Mouse (Mus musculus) liver, adult 2 months (tissue): ENCODE measurements around the gene Zfp367. TPM values are rescaled to one million over a fixed set of nuclear protein-coding genes. Genes with fewer than 3 reads are reported as not detected.
A peak's percentile ranks its signal among the peaks of the same experiment; 100 is the strongest.

Experiments used
- DNase-seq: peaks from one replicate; pipeline ENCODE4 v3.0.0-alpha.2; 2011; ENCODE audit warnings: low read depth, low spot score; ENCODE audit errors: extremely low read depth
- H3K27ac ChIP-seq: fragments of 200-500 bp; replicated peaks from 2 replicates; pipeline ENCODE4 v1.5.1; 2012; ENCODE audit warnings: low read depth, mild to moderate bottlenecking, control low read depth, inconsistent platforms, low read length; ENCODE audit not compliant: insufficient read depth
- H3K27me3 ChIP-seq: fragments of 200-500 bp; 2 replicates; pipeline ENCODE4 v1.6.1; 2012; ENCODE audit warnings: mild to moderate bottlenecking, moderate library complexity, low read length, inconsistent platforms; ENCODE audit not compliant: control insufficient read depth, insufficient read depth
- H3K36me3 ChIP-seq: fragments of 200-500 bp; 2 replicates; pipeline ENCODE4 v1.6.1; 2012; ENCODE audit warnings: low read length, inconsistent platforms; ENCODE audit not compliant: control insufficient read depth, insufficient read depth
- H3K4me1 ChIP-seq: fragments of 200-500 bp; 2 replicates; pipeline ENCODE4 v1.6.1; 2011; ENCODE audit warnings: low read length; ENCODE audit not compliant: control insufficient read depth, insufficient read depth
- H3K4me3 ChIP-seq: fragments of 200-500 bp; 2 replicates; pipeline ENCODE4 v1.5.1; 2011; ENCODE audit warnings: low read depth, mild to moderate bottlenecking, control low read depth, low read length, moderate library complexity; ENCODE audit not compliant: insufficient read depth
- H3K79me2 ChIP-seq: fragments of 200-500 bp; 2 replicates; pipeline ENCODE4 v1.6.1; 2012; ENCODE audit warnings: inconsistent platforms, mild to moderate bottlenecking, low read length, moderate library complexity; ENCODE audit not compliant: control insufficient read depth, insufficient read depth
- H3K9ac ChIP-seq: fragments of 200-500 bp; 2 replicates; pipeline ENCODE4 v1.6.1; 2012; ENCODE audit warnings: low read depth, mild to moderate bottlenecking, control low read depth, inconsistent platforms, low read length
- CTCF ChIP-seq: fragments of 200-500 bp; IDR thresholded peaks from 2 replicates; pipeline ENCODE4 v1.5.1; 2011; ENCODE audit warnings: low read depth, low read length, control low read depth
- POLR2A ChIP-seq: fragments of 200-500 bp; IDR thresholded peaks from 2 replicates; pipeline ENCODE4 v1.6.1; 2011; ENCODE audit warnings: low read length, control low read depth; ENCODE audit not compliant: insufficient read depth; ENCODE audit errors: extremely low read depth
- WGBS: fragments of 180-500 bp; shearing (Covaris S2); methylation state at CpG from one replicate; pipeline ENCODE4 v1.1.7; 2018; 5-methylcytosine and 5-hydroxymethylcytosine counted together
- polyA plus RNA-seq: library from polyadenylated mRNA; depleted of rRNA; stranded (reverse); fragments of >200 nt; gene quantifications from 2 replicates; pipeline ENCODE4 v1.2.3, GENCODE M21; 2012
- total RNA-seq: library from RNA; depleted of rRNA; stranded (reverse); fragments of >200 nt; gene quantifications from 2 replicates; pipeline ENCODE4 v1.2.3, GENCODE M21; 2014

Zfp367 gene
- total and polyA plus RNA-seq, 2 experiments = 4.0 to 21.8 TPM

DNA sequence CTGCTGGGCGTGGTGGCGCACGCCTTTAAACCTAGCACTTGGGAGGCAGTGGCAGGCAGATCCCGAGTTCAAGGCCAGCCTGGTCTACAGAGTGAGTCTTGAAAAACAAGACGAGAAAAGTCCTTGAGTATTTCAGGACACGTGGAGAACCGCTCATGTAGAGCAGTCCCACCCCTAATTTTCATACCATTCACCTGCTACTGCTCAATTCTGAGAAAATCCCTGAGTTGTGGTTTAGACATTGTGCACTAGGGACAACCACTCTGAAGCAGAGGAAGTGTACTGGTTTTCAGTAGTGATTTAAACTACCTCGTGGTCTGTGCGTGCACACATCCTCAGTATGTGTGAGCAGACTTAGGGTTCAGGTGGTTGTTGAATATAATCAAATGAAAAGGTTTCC is 32.6 kb upstream of the Zfp367 start:
- peaks cover 11% of the 10 kb centered on the region for H3K36me3 ChIP-seq
- H3K4me3 ChIP-seq = no peak overlapping the region
- H3K79me2 ChIP-seq = no peaks in the 10 kb centered on the region
- WGBS = 92% methylated on average over 9 of the region's 9 CpGs
- no peak for DNase-seq
- H3K9ac ChIP-seq = no peak overlapping the region
- no peaks in the 10 kb centered on the region for H3K27me3 ChIP-seq
- TF ChIP-seq POLR2A = no peak
- TF ChIP-seq CTCF = no peak
- no peak overlapping the region for H3K27ac ChIP-seq
- peaks cover 24% of the 10 kb centered on the region for H3K4me1 ChIP-seq

DNA sequence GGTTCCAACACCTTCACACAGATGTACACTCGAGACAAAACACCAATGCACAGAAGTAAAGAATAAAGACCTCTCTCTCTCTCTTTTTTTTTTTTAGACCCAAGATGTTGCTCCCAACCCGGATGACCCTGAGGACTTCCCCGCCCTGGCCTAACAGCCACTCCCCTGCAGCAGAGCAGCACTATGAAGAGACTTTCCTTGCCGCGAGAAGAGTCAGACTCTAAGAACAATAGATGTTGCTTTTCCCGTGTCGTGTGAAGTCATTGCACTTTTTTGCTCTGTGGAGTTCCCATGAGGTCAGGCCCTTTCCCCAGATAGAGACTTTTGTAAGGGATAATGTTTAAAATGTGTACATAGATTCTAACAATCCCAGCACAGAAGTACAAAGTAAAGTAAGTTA is 32.2 kb upstream of the Zfp367 start:
- no peak overlapping the region for H3K9ac ChIP-seq
- no peak for DNase-seq
- H3K27me3 ChIP-seq = no peaks in the 10 kb centered on the region
- peaks cover 11% of the 10 kb centered on the region for H3K36me3 ChIP-seq
- 80% methylated on average over 7 of the region's 7 CpGs for WGBS
- H3K27ac ChIP-seq = no peak overlapping the region
- TF ChIP-seq CTCF (no peak), POLR2A (no peak)
- H3K4me1 ChIP-seq = peaks cover 24% of the 10 kb centered on the region
- H3K4me3 ChIP-seq = no peak overlapping the region
- H3K79me2 ChIP-seq = no peaks in the 10 kb centered on the region

DNA sequence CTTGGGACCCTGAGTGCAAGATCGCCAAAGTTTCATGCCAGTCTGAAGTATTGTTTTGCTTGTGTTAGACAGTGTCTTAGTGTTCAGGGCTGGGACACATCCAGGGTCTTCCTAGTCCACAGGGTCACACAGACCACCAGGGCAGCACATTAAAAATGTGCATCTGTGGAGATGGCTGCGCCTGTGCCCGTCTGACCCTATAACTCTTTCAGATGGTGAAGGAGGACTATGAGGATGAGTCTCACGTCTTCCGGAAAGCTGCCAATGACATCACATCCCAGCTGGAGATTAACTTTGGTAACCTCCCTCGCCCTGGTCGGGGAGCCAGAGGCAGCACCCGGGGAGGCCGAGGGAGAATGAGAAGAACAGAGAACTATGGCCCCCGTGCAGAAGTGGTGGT is 31.4 kb upstream of the Zfp367 start:
- Histone ChIP-seq H3K36me3 (peaks cover 11% of the 10 kb centered on the region), H3K4me3 (no peak overlapping the region), H3K27me3 (no peaks in the 10 kb centered on the region), H3K79me2 (no peaks in the 10 kb centered on the region), H3K4me1 (peaks cover 29% of the 10 kb centered on the region), H3K9ac (peak overlapping the region; percentile 12; the same call in 1 of the 2 replicates), H3K27ac (peak overlapping the region; percentile 59)
- DNase-seq = peak; percentile 65
- WGBS = 79% methylated on average over 10 of the region's 10 CpGs
- TF ChIP-seq CTCF = no peak
- no peak for TF ChIP-seq POLR2A

DNA sequence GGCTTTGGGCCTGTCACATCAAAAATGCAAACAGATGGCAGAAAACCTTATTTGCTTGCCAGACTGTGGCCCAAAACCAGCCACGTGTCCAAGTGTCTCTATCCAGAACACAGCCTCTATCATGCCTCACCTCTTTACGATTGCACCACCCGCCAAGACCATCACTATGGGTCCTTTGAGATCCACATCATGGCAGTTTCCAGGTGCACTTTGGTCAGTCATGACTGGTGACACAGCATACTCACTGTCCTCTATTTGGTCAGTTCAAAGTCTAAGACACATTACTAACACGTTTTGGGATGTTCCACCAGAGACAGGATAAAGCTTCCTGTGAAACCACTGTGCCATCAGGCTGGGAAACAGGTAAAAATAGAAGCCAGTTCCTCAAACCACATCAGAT is 30.6 kb upstream of the Zfp367 start:
- Histone ChIP-seq H3K4me3 (no peak overlapping the region), H3K27me3 (no peaks in the 10 kb centered on the region), H3K36me3 (peaks cover 11% of the 10 kb centered on the region), H3K79me2 (no peaks in the 10 kb centered on the region), H3K9ac (no peak overlapping the region), H3K27ac (peak overlapping the region; percentile 72), H3K4me1 (peaks cover 33% of the 10 kb centered on the region)
- TF ChIP-seq CTCF = no peak
- TF ChIP-seq POLR2A = no peak
- peak; percentile 99 for DNase-seq
- WGBS = 20% methylated on average over 4 of the region's 4 CpGs

DNA sequence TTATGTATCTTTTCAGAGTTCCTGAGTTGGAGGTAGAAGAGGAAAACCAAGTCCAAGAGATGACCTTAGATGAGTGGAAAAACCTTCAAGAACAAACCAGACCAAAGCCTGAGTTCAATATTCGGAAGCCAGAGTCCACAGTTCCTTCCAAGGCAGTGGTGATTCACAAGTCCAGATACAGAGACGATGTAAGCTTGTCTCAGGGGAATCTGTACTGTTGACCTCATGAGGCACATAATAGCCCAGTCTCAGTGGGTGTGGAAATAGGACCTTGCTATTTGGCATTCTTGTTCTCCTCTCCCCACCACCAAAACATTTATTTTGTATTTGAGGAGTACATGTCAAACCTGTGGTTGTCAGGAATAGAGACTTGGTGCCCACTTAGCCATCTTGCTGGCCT is 29.1 kb upstream of the Zfp367 start:
- peak overlapping the region; percentile 72 for H3K27ac ChIP-seq
- no peak overlapping the region for H3K4me3 ChIP-seq
- H3K9ac ChIP-seq = no peak overlapping the region
- no peaks in the 10 kb centered on the region for H3K79me2 ChIP-seq
- TF ChIP-seq CTCF (no peak), POLR2A (no peak)
- no peaks in the 10 kb centered on the region for H3K27me3 ChIP-seq
- peak; percentile 52 for DNase-seq
- WGBS = 50% methylated on average over 2 of the region's 2 CpGs
- H3K4me1 ChIP-seq = peaks cover 40% of the 10 kb centered on the region
- peaks cover 15% of the 10 kb centered on the region for H3K36me3 ChIP-seq

DNA sequence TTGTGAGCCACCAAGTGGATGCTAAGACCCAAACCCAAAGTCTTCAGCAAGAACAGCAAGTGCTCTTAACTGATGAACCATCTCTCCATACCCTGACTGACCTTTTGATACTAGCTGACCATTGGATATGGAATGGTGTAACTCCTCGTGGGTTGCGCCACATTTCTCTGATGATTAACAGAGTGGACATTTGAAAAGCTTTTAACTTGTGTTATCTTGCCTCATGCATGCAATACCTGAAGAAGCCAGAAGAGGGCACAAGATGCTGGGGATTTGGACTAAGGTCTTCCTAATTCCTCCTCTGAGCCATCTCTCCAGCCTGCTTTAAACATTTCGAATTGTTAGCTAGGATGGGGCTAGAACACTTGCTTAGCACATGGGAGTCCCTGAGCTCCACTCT is 27.9 kb upstream of the Zfp367 start:
- WGBS = 20% methylated on average over 3 of the region's 3 CpGs

More for the DNA sequence above, 27.9 kb upstream of the Zfp367 start:
- Histone ChIP-seq H3K4me3 (no peak overlapping the region), H3K4me1 (peaks cover 40% of the 10 kb centered on the region), H3K79me2 (no peaks in the 10 kb centered on the region), H3K27me3 (no peaks in the 10 kb centered on the region), H3K27ac (peak overlapping the region; percentile 91), H3K9ac (no peak overlapping the region), H3K36me3 (peaks cover 18% of the 10 kb centered on the region)
- TF ChIP-seq POLR2A = no peak
- peak; percentile 33; the same call in 1 of the 2 replicates for TF ChIP-seq CTCF
- DNase-seq = peak; percentile 99
